Mouse (Mus musculus) lung, postnatal 36 days (tissue): ENCODE measurements around the gene Unk.
"Not testable (repeated sequence)": the region's sequence is repeated elsewhere in the genome, so short reads cannot be mapped to it uniquely, and the experiment has no call there.

Source experiments
- DNase-seq: peaks from one replicate; pipeline ENCODE4 v3.0.0; 2022; ENCODE audit warnings: mixed read lengths

The Unk gene

GRCm38 (mm10) chr11:116010948-116011347, 19.2 kb upstream of the Unk start:
- DNase-seq = no peak

- DNase-seq = no peak
Observed at GRCm38 (mm10) chr11:116011529-116012261, 18.4 kb upstream of the Unk start.

GRCm38 (mm10) chr11:116012262-116012947, 17.7 kb upstream of the Unk start, which contains the start of gene Galk1:
Gene Galk1 (minus strand): TSS chr11:116012719.
- peak; percentile 95 for DNase-seq

- peak; percentile 67 for DNase-seq
Observed at GRCm38 (mm10) chr11:116014821-116015220, 15.3 kb upstream of the Unk start.

- DNase-seq = peak; percentile 82
Observed at GRCm38 (mm10) chr11:116018106-116018505, 12.0 kb upstream of the Unk start.

GRCm38 (mm10) chr11:116018867-116019266, 11.3 kb upstream of the Unk start:
- DNase-seq = not testable (repeated sequence)

- no peak for DNase-seq
Observed at GRCm38 (mm10) chr11:116019360-116019791, 10.7 kb upstream of the Unk start.

GRCm38 (mm10) chr11:116019976-116020411, 10.1 kb upstream of the Unk start:
- DNase-seq = no peak

GRCm38 (mm10) chr11:116020519-116020922, 9.6 kb upstream of the Unk start:
- DNase-seq = no peak

- no peak for DNase-seq
Observed at GRCm38 (mm10) chr11:116021328-116022220, 8.5 kb upstream of the Unk start.

GRCm38 (mm10) chr11:116022256-116022780, 7.8 kb upstream of the Unk start:
- DNase-seq = no peak

GRCm38 (mm10) chr11:116023074-116023770, 6.9 kb upstream of the Unk start:
- not testable (repeated sequence) for DNase-seq

GRCm38 (mm10) chr11:116023771-116024355, 6.3 kb upstream of the Unk start:
- DNase-seq = peak; percentile 85

- DNase-seq = peak; percentile 98
Observed at GRCm38 (mm10) chr11:116024356-116024808, 5.7 kb upstream of the Unk start.

- DNase-seq = no peak
Observed at GRCm38 (mm10) chr11:116025056-116025845, 4.9 kb upstream of the Unk start.

GRCm38 (mm10) chr11:116027756-116028155, 2.4 kb upstream of the Unk start, which contains the start of gene H3f3b:
Gene H3f3b (minus strand): TSS chr11:116027962.
- DNase-seq = no peak

- DNase-seq = no peak
Observed at GRCm38 (mm10) chr11:116028177-116028865, 1.8 kb upstream of the Unk start.

GRCm38 (mm10) chr11:116029086-116029865, 846 bp upstream of the Unk start:
- no peak for DNase-seq
